Mouse (Mus musculus) embryonic facial prominence, embryonic 10.5 days (tissue): Measurements from ENCODE around the gene Aes. TPM values are rescaled to one million over a fixed set of nuclear protein-coding genes. Genes with fewer than 3 reads are reported as not detected.
A peak's percentile ranks its signal among the peaks of the same experiment; 100 is the strongest.

Experiments used
- DNase-seq: peaks from one replicate; pipeline ENCODE4 v3.0.0-alpha.2; 2017; ENCODE audit warnings: low spot score
- H3K27ac ChIP-seq: fragments of 300-500 bp; sonication (generic); replicated peaks from 2 replicates; pipeline ENCODE4 v1.5.1; 2016; ENCODE audit warnings: mild to moderate bottlenecking
- H3K27me3 ChIP-seq: fragments of 300-500 bp; sonication (generic); replicated peaks from 2 replicates; pipeline ENCODE4 v1.6.1; 2016; ENCODE audit warnings: low read depth, mild to moderate bottlenecking; ENCODE audit not compliant: poor library complexity, severe bottlenecking
- H3K36me3 ChIP-seq: fragments of 300-500 bp; sonication (generic); replicated peaks from 2 replicates; pipeline ENCODE4 v1.6.1; 2016; ENCODE audit warnings: mild to moderate bottlenecking, moderate library complexity
- H3K4me1 ChIP-seq: fragments of 300-500 bp; sonication (generic); 2 replicates; pipeline ENCODE4 v1.6.1; 2016
- H3K4me3 ChIP-seq: fragments of 300-500 bp; sonication (generic); 2 replicates; pipeline ENCODE4 v1.5.1; 2016; ENCODE audit warnings: mild to moderate bottlenecking, moderate library complexity
- H3K9me3 ChIP-seq: fragments of 300-500 bp; sonication (generic); 2 replicates; pipeline ENCODE4 v1.6.1; 2016; ENCODE audit warnings: mild to moderate bottlenecking
- WGBS: fragments of 180-500 bp; shearing (Covaris S2); methylation state at CpG from one replicate; pipeline ENCODE4 v1.1.7; 2016; 5-methylcytosine and 5-hydroxymethylcytosine counted together
- polyA plus RNA-seq: library from polyadenylated mRNA; unstranded; fragments of >200 nt; fragmentation: Nextera tagmentation; extraction: Ambion mirVana; gene quantifications from 2 replicates; pipeline ENCODE4 v1.2.1, GENCODE M21; 2016

Gene Aes
- polyA plus RNA-seq, 1 experiment from 2014 or later: 347 TPM

DNA sequence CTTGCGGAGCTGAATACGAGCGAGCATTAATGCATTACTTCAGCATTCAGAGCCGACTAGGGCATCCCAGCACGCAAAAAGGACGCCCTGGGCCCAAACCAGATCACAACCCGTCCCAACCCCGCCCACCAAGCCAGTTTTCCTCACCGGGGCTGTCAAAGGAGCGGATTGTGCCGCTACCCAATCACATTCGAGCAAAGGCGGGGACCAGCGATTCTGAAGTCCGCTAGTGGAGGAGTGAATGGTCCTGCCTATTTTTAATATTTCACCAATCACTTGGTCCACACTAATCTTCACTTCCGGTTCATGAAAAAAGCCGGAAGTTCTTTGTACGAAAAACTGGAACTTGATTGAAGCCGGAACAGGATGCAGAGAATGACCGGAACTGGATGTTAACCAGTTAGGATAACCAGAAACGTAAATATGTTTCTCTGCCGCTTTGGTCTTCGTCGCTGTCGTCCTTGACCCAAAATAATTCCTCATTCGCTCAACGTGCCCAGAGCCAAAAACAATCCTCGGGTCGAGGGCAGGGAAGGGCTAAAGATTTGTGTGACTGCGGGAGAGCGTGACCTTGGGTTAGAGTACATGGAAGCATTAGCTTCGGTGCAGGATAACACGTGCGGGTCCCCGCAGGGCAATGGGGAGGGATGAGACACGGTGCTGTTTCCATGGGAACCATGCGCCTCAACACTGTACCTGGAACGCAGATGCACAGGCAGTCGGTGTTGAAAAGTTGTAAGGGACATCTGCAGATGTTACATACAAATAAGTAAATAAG lies 46.9 kb downstream of the Aes start, which contains the start of gene BC025920:
TSS of gene BC025920 (plus strand) at position 297 of the 778 bp plus-strand sequence.
- Histone ChIP-seq H3K27me3 (peaks cover 15% of the 10 kb centered on the region), H3K36me3 (peaks cover 9% of the 10 kb centered on the region; the same call in 1 of the 2 replicates), H3K9me3 (no peaks in the 10 kb centered on the region), H3K27ac (peak within 1 kb of the TSS; percentile 88), H3K4me3 (peak within 1 kb of the TSS; percentile 68), H3K4me1 (peaks cover 41% of the 10 kb centered on the region)
- peak; percentile 95 for DNase-seq
- WGBS: 1% methylated on average over 39 of the region's 39 CpGs

DNA sequence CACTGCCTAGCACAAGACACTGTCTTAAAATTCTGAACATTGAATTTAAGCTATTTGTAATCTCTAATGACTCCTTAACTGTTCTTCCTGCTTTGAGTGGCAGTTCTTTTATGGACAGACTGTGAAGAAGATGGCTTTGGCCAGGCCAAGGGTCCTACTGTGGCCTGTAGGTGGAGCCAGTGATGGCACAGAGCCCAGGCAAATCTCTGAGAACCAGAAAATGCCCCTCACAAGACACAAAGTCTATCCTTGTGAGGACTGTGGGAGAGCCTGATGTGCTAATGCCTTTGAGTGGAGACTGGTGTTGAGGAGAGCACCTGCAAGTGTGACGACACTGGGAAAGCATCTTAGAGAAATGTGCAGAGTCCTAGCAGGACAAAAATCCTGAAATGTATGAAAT lies 49.0 kb downstream of the Aes start:
- no peak for DNase-seq
- no peaks in the 10 kb centered on the region; the same call in 1 of the 2 replicates for H3K27me3 ChIP-seq
- peaks cover 9% of the 10 kb centered on the region; the same call in 1 of the 2 replicates for H3K36me3 ChIP-seq
- WGBS: 92% methylated on average over 1 of the region's 1 CpGs
- H3K4me1 ChIP-seq: peaks cover 24% of the 10 kb centered on the region
- no peaks in the 10 kb centered on the region for H3K9me3 ChIP-seq
- H3K27ac ChIP-seq: no peak overlapping the region
- H3K4me3 ChIP-seq: no peak overlapping the region

DNA sequence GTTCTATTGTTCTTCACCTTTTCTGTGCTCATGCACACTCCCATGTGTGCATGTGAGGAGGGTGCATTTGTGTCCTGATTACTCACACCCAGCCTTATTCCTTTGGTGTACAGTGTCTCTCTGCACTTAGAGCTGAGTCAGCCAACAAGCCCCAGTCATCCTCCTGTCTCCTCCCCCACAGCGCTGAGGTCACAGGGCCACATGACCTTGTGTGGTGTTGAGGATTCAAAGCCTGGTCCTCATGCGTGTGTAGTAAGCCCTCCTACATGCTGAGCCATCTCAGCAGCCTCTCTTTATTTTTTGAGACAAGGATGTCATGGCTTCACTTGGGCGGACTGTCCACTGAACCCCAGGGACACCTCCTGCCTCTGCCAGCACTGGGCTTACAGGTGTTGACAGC lies 53.5 kb downstream of the Aes start:
- DNase-seq: no peak
- peaks cover 9% of the 10 kb centered on the region; the same call in 1 of the 2 replicates for H3K36me3 ChIP-seq
- H3K4me3 ChIP-seq: no peak overlapping the region
- no peak overlapping the region for H3K27ac ChIP-seq
- peaks cover 17% of the 10 kb centered on the region for H3K4me1 ChIP-seq
- no peaks in the 10 kb centered on the region for H3K9me3 ChIP-seq
- H3K27me3 ChIP-seq: no peaks in the 10 kb centered on the region
- 69% methylated on average over 3 of the region's 3 CpGs for WGBS

- Histone ChIP-seq H3K36me3 (peaks cover under 1% of the 10 kb centered on the region), H3K27me3 (no peaks in the 10 kb centered on the region), H3K27ac (peak overlapping the region; percentile 44; the same call in 1 of the 2 replicates), H3K9me3 (no peaks in the 10 kb centered on the region), H3K4me3 (no peak overlapping the region), H3K4me1 (peaks cover 17% of the 10 kb centered on the region)
- 69% methylated on average over 6 of the region's 6 CpGs for WGBS
- DNase-seq: peak; percentile 45
Observed at GRCm38 (mm10) chr10:81615486-81615885, 56.2 kb downstream of the Aes start.

Other genes with a start within 250 kb of the Aes start
- gene Cactin, start 238.4 kb upstream of the Aes start, polyA plus RNA-seq: 52.3 and 54.3 TPM in 2 replicates
- gene Tbxa2r, start 230.8 kb upstream of the Aes start, polyA plus RNA-seq: 3.1 and 3.6 TPM in 2 replicates
- gene Gipc3, start 216.2 kb upstream of the Aes start, polyA plus RNA-seq: not detected in 2 replicates
- 114 and 122 TPM in 2 replicates for gene Hmg20b, start 209.0 kb upstream of the Aes start, polyA plus RNA-seq
- 7.8 and 8.3 TPM in 2 replicates for gene Mfsd12, start 202.0 kb upstream of the Aes start, polyA plus RNA-seq
- 0.47 and 0.76 TPM in 2 replicates for gene 4930404N11Rik, start 193.7 kb upstream of the Aes start, polyA plus RNA-seq
- gene Fzr1, start 181.0 kb upstream of the Aes start, polyA plus RNA-seq: 134 and 142 TPM in 2 replicates
- 105 and 109 TPM in 2 replicates for gene Dohh, start 175.1 kb upstream of the Aes start, polyA plus RNA-seq
- gene Gm48551, start 175.0 kb upstream of the Aes start, polyA plus RNA-seq: 2.7 TPM in 2 replicates
- 1.8 and 3.1 TPM in 2 replicates for gene Gm48552, start 170.5 kb upstream of the Aes start, polyA plus RNA-seq
- 2.0 and 2.8 TPM in 2 replicates for gene Smim24, start 166.4 kb upstream of the Aes start, polyA plus RNA-seq
- 12.5 and 20.2 TPM in 2 replicates for gene Nfic, start 103.9 kb upstream of the Aes start, polyA plus RNA-seq
- 1.2 and 2.3 TPM in 2 replicates for gene Celf5, start 76.8 kb upstream of the Aes start, polyA plus RNA-seq
- gene Ncln, start 63.1 kb upstream of the Aes start, polyA plus RNA-seq: 85.2 and 94.3 TPM in 2 replicates
- 0.28 and 0.51 TPM in 2 replicates for gene S1pr4, start 59.4 kb upstream of the Aes start, polyA plus RNA-seq
- 1.2 and 1.3 TPM in 2 replicates for gene Gna15, start 35.3 kb upstream of the Aes start, polyA plus RNA-seq
- 79.0 and 80.4 TPM in 2 replicates for gene Gna11, start 14.3 kb upstream of the Aes start, polyA plus RNA-seq
- 14.0 and 17.1 TPM in 2 replicates for gene Tle2, start 15.1 kb downstream of the Aes start, polyA plus RNA-seq
- 7.1 and 8.2 TPM in 2 replicates for gene Tle6, start 41.6 kb downstream of the Aes start, polyA plus RNA-seq
- 1.5 and 2.1 TPM in 2 replicates for gene BC025920, start 46.8 kb downstream of the Aes start, polyA plus RNA-seq
- 55.1 and 59.2 TPM in 2 replicates for gene Sirt6, start 68.3 kb downstream of the Aes start, polyA plus RNA-seq
- 5.3 and 7.3 TPM in 2 replicates for gene Ankrd24, start 69.1 kb downstream of the Aes start, polyA plus RNA-seq
- gene Gm10778, start 89.6 kb downstream of the Aes start, polyA plus RNA-seq: 3.9 and 5.3 TPM in 2 replicates
- gene Zfp433, start 145.3 kb downstream of the Aes start, polyA plus RNA-seq: 14.5 and 18.0 TPM in 2 replicates
- gene Gm3055, start 211.7 kb downstream of the Aes start, polyA plus RNA-seq: 10.4 and 11.8 TPM in 2 replicates